Mouse (Mus musculus): ENCODE measurements around the gene Paf1. TPM values are rescaled to one million over a fixed set of nuclear protein-coding genes. Genes with fewer than 3 reads are reported as not detected.
"Not testable (repeated sequence)": the region's sequence is repeated elsewhere in the genome, so short reads cannot be mapped to it uniquely, and the experiment has no call there.

Gene Paf1
- polyA plus RNA-seq, 1 experiment, result 5.1 TPM

DNA sequence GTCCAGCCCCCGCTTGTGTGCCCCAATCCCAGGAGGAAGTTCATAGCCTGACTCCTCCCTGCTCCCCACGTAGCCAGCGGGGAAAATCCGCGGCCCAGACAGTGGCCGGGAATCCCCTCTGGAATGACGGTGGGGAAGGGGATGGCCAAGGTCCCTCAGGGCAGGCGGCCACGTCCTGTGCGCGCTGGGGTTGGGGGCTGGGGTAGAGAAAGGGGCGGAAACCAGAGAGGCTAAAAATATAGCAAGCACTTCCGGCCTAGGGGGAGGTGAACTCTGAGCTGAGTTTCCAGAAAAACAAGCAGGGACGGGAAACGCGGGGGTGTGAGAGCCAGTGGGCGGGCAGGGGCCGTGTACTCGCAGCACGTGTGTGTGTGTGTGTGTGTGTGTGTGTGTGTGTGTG lies 10.8 kb upstream of the Paf1 start:
- Histone ChIP-seq H3K9me3 (ENCODE audit: control insufficient read depth, low read length) (no peaks in the 10 kb centered on the region), H3K4me3 (replicated peaks) (peak overlapping the region; percentile 62), H3K27me3 (ENCODE audit: control insufficient read depth) (peaks cover 5% of the 10 kb centered on the region), H3K36me3 (ENCODE audit: control insufficient read depth) (peaks cover 27% of the 10 kb centered on the region), H3K4me1 (ENCODE audit: control insufficient read depth) (peaks cover 88% of the 10 kb centered on the region)
- no peak for TF ChIP-seq TAL1 (IDR thresholded peaks at IDR 0.05; ENCODE audit: low read length)
- TF ChIP-seq GATA1 (IDR thresholded peaks at IDR 0.05; ENCODE audit: low read length), result no peak

DNA sequence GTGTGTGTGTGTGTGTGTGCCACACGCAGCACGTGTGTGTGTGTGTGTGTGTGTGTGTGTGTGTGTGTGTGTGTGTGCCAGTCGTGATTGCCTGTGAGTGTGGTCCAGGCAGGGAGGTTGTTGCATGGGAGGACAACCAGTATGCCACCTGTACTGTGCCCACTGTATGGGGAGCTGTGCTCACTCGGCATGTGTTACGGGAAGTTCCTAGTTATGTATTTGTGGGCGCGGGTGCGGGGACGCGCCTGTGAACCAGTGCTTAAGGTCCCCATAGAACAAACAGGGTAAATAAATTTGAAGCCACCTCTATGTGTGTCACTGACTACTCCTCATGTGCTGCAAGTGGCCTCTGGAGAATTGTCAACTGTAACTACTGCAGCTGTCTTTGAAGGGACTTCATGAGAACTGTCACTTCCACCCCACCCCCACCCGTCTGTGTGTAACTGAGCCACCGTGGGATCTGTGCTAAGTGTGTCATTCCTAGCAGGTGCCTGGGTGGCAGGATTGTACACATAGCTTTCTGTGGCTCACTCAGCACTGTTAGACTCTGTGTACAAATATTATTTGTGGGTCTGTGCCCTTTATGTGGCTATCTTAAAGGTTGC lies 10.3 kb upstream of the Paf1 start:
- Histone ChIP-seq H3K27me3 (ENCODE audit: control insufficient read depth) (peaks cover 5% of the 10 kb centered on the region), H3K9me3 (ENCODE audit: control insufficient read depth, low read length) (no peaks in the 10 kb centered on the region), H3K4me3 (replicated peaks) (peak overlapping the region; percentile 62), H3K36me3 (ENCODE audit: control insufficient read depth) (peaks cover 27% of the 10 kb centered on the region), H3K4me1 (ENCODE audit: control insufficient read depth) (peaks cover 83% of the 10 kb centered on the region)
- no peak for TF ChIP-seq GATA1 (IDR thresholded peaks at IDR 0.05; ENCODE audit: low read length)
- no peak for TF ChIP-seq TAL1 (IDR thresholded peaks at IDR 0.05; ENCODE audit: low read length)

DNA sequence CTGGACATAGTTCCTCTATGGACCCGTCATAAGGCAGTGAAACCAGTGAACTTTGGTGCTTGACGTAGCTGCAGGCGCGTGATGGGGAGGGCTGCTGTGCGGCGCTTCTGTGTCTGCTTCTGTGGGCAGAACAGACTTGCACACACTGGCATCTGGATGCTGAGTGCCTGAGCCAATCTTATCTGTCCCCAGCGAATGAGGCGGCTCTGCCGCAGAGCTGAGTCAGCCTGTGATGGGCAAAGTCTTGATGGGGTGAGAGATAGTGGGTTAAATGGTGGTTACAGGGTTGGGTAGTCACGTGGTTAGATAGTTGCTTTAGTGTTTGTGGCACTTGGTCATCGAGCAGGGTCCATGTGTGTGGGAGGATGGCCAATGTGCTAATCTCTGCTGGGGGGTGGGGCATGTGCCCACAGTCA lies 9.8 kb upstream of the Paf1 start:
- peak overlapping the region; percentile 62 for H3K4me3 ChIP-seq (replicated peaks)
- no peaks in the 10 kb centered on the region for H3K9me3 ChIP-seq (ENCODE audit: control insufficient read depth, low read length)
- peaks cover 80% of the 10 kb centered on the region for H3K4me1 ChIP-seq (ENCODE audit: control insufficient read depth)
- 0 out of 3 replicates have a peak, but pooled peaks have one; percentile 16 for TF ChIP-seq TAL1 (IDR thresholded peaks at IDR 0.05; ENCODE audit: low read length)
- peak; percentile 91 for TF ChIP-seq GATA1 (IDR thresholded peaks at IDR 0.05; ENCODE audit: low read length)
- H3K27me3 ChIP-seq (ENCODE audit: control insufficient read depth), result peaks cover under 1% of the 10 kb centered on the region
- peaks cover 27% of the 10 kb centered on the region for H3K36me3 ChIP-seq (ENCODE audit: control insufficient read depth)

GRCm38 (mm10) chr7:28383606-28384005 lies 9.1 kb upstream of the Paf1 start:
- TF ChIP-seq GATA1 (IDR thresholded peaks at IDR 0.05; ENCODE audit: low read length) (no peak), TAL1 (IDR thresholded peaks at IDR 0.05; ENCODE audit: low read length) (no peak)
- no peaks in the 10 kb centered on the region for H3K27me3 ChIP-seq (ENCODE audit: control insufficient read depth)
- peaks cover 32% of the 10 kb centered on the region for H3K36me3 ChIP-seq (ENCODE audit: control insufficient read depth)
- no peaks in the 10 kb centered on the region for H3K9me3 ChIP-seq (ENCODE audit: control insufficient read depth, low read length)
- no peak overlapping the region for H3K4me3 ChIP-seq (replicated peaks)
- peaks cover 77% of the 10 kb centered on the region for H3K4me1 ChIP-seq (ENCODE audit: control insufficient read depth)

DNA sequence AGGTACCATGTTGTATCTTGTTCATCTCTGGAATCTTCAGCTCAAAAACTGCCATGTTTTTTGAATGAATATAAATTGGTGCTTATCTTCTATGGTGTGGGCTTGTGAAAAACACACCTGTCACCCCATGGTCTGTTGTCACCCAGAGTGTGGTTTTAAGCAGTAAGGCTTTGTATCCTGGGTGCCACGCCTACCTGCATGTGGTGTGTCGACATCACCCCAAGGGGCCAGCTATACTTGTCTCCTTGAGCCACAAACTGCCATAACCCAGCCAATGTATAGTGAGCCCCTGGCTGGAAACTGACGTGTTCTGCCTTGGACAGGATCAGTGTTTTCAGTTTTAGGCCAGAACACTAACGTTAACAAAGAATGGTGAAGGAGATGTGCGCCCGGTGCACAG lies 8.6 kb upstream of the Paf1 start:
- Histone ChIP-seq H3K4me3 (replicated peaks) (no peak overlapping the region), H3K9me3 (ENCODE audit: control insufficient read depth, low read length) (no peaks in the 10 kb centered on the region), H3K27me3 (ENCODE audit: control insufficient read depth) (no peaks in the 10 kb centered on the region), H3K4me1 (ENCODE audit: control insufficient read depth) (peaks cover 71% of the 10 kb centered on the region), H3K36me3 (ENCODE audit: control insufficient read depth) (peaks cover 38% of the 10 kb centered on the region)
- TF ChIP-seq GATA1 (IDR thresholded peaks at IDR 0.05; ENCODE audit: low read length) (no peak), TAL1 (IDR thresholded peaks at IDR 0.05; ENCODE audit: low read length) (no peak)

DNA sequence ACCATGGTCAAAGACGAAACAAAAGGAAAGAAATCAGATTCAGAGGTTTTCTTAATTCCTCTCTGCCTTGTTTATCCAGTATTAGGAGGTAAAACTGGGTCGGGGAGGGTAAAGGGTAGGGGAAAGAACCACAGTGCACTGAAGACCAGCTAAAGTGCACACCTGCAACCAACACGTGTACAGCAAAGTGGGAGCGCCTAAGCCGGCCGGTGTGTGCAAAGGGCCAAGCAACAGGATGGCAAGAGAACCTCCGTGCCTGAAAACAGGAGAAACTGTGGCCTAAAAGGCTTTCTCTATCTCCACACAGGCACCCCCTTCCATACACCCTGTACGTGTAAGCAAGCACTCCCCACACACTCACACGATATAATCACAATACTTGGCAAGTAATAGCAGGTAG lies 7.6 kb upstream of the Paf1 start:
- Histone ChIP-seq H3K9me3 (ENCODE audit: control insufficient read depth, low read length) (no peaks in the 10 kb centered on the region), H3K27me3 (ENCODE audit: control insufficient read depth) (no peaks in the 10 kb centered on the region), H3K4me1 (ENCODE audit: control insufficient read depth) (peaks cover 62% of the 10 kb centered on the region), H3K4me3 (replicated peaks) (no peak overlapping the region), H3K36me3 (ENCODE audit: control insufficient read depth) (peaks cover 47% of the 10 kb centered on the region)
- no peak for TF ChIP-seq TAL1 (IDR thresholded peaks at IDR 0.05; ENCODE audit: low read length)
- no peak for TF ChIP-seq GATA1 (IDR thresholded peaks at IDR 0.05; ENCODE audit: low read length)

DNA sequence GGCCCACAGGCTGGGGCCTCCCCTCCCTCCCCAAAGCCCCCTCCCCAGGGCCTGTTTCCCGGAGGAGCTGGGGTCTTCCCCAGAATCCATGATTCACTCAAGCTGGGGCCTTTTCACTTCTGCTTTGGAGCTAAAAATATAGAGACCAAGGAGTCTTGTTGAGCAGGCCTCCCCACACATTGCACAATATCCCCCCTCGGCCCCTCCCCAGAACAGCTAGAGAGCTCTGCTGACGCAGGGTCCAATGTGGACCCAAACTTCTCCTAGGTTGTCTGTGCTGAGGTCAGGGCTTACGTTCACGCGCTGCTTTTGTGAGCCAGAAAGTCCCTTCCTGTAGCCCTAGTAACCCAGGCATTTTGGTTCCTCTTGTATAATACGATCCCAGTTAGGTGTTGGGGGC lies 6.7 kb upstream of the Paf1 start:
- Histone ChIP-seq H3K27me3 (ENCODE audit: control insufficient read depth) (no peaks in the 10 kb centered on the region), H3K9me3 (ENCODE audit: control insufficient read depth, low read length) (no peaks in the 10 kb centered on the region), H3K36me3 (ENCODE audit: control insufficient read depth) (peaks cover 53% of the 10 kb centered on the region), H3K4me3 (replicated peaks) (no peak overlapping the region), H3K4me1 (ENCODE audit: control insufficient read depth) (peaks cover 56% of the 10 kb centered on the region)
- TF ChIP-seq TAL1 (IDR thresholded peaks at IDR 0.05; ENCODE audit: low read length) (no peak), GATA1 (IDR thresholded peaks at IDR 0.05; ENCODE audit: low read length) (no peak)

GRCm38 (mm10) chr7:28386462-28386861 lies 6.3 kb upstream of the Paf1 start:
- no peak for TF ChIP-seq GATA1 (IDR thresholded peaks at IDR 0.05; ENCODE audit: low read length)
- TF ChIP-seq TAL1 (IDR thresholded peaks at IDR 0.05; ENCODE audit: low read length), result no peak
- Histone ChIP-seq H3K4me1 (ENCODE audit: control insufficient read depth) (peaks cover 56% of the 10 kb centered on the region), H3K9me3 (ENCODE audit: control insufficient read depth, low read length) (no peaks in the 10 kb centered on the region), H3K4me3 (replicated peaks) (no peak overlapping the region), H3K36me3 (ENCODE audit: control insufficient read depth) (peaks cover 53% of the 10 kb centered on the region), H3K27me3 (ENCODE audit: control insufficient read depth) (no peaks in the 10 kb centered on the region)

DNA sequence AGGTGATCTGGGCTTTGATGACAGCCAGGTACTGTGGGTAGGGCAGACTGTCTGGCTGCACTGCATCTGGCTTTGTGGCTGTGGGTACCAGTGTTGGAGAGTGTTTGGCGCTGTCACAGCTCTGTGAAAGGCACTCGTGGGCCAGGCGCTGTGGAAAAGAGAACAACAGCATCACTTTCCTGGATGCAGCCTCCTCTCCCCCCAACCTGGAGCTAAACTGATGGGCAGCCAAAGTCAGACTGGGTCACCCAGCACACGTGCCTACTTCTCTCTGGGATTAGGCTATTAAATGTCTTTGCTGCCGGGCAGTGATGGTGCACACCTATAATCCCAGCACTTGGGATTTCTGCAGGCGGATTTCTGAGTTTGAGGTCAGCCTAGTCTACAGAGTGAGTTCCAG lies 5.9 kb upstream of the Paf1 start:
- Histone ChIP-seq H3K4me1 (ENCODE audit: control insufficient read depth) (peaks cover 56% of the 10 kb centered on the region), H3K36me3 (ENCODE audit: control insufficient read depth) (peaks cover 53% of the 10 kb centered on the region)
- H3K4me3 ChIP-seq (replicated peaks), result not testable (repeated sequence)

DNA sequence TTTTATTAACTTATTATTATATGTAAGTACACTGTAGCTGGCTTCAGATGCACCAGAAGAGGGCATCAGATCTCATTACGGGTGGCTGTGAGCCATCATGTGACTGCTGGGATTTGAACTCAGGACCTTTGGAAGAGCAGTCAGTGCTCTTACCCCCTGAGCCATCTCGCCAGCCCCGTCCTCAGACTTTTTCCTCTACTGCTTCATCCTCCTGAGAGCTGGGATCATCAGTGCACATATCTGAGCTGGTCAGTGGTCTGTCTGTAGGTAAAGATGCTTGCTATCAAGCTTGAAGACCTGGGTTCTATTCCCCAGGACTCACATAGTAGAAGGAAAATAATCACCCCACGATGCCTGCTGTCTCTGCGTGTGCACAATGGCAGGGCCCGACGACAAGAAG lies 5.4 kb upstream of the Paf1 start:
- peaks cover 54% of the 10 kb centered on the region for H3K4me1 ChIP-seq (ENCODE audit: control insufficient read depth)
- H3K36me3 ChIP-seq (ENCODE audit: control insufficient read depth), result peaks cover 53% of the 10 kb centered on the region
- not testable (repeated sequence) for H3K9me3 ChIP-seq (ENCODE audit: control insufficient read depth, low read length); H3K4me3 ChIP-seq (replicated peaks); H3K27me3 ChIP-seq (ENCODE audit: control insufficient read depth)

More for the DNA sequence above, 5.9 kb upstream of the Paf1 start:
- not testable (repeated sequence) for H3K9me3 ChIP-seq (ENCODE audit: control insufficient read depth, low read length); H3K27me3 ChIP-seq (ENCODE audit: control insufficient read depth)

Data from erythroblast, embryonic 14.5 days (primary cell).